Mouse (Mus musculus): ENCODE data around the gene Gripap1.

- TF ChIP-seq POLR2A (IDR thresholded peaks at IDR 0.05; ENCODE audit: insufficient read depth, low read depth, low read length) (no peak), EP300 (IDR thresholded peaks at IDR 0.05; ENCODE audit: insufficient read depth, low read depth, low read length) (no peak), CTCF (IDR thresholded peaks at IDR 0.05) (no peak)
Measured at GRCm38 (mm10) chrX:7797327-7797726, 7.8 kb downstream of the Gripap1 start.

Measured in heart, adult 2 months (tissue).